9 mouse cellular contexts compared by ENCODE assay signal in the genomic region with DNA sequence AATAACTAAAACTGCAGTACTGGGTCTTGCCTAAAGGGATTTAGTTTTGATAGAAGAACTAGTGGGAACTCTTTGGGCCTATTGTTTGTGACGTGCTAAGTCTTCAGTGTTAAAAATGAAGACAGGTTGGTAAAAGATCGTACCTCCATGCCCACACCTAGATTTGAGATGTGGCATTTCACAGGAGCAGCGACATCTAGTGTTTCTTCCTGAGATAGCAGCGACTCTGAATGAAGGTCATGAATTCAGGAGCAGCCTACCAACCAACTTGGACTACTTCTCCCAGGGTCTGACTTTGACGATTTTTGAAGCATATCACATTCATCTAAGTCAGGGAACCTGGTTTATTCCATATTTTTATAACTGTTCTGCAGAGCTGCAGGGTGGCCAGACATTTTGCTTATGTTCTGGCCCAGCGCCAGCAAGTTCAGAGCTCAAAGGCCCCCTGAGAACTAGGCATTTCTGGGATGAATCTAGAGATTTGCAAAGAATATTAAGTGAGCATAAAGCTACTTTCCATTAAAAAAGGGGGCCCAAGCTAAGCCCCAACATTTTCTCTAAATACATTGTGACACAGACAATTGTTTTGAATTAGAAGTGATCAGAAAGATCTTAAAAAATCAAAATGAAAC.
A peak's percentile ranks its signal among the peaks of the same experiment; 100 is the strongest.
DNase-seq lines count a peak whose midpoint lies in the region; ATAC-seq and TF ChIP-seq lines count a peak whose summit lies in the region.
"Had no signal": no experiment of that assay in that cellular context is flagged by ENCODE, and none has a peak within 500 bp of the region (broad histone marks: within the 10 kb centered on the region; RNA-seq: fewer than 3 reads in every experiment).

No protein-coding gene starts in this region.

- peak overlapping the region; percentile 39; the same call in 1 of the 2 replicates for H3K27ac ChIP-seq in layer of hippocampus, adult 2 months
- no peak overlapping the region for H3K27ac ChIP-seq in cerebellum, adult 2 months (ENCODE audit: insufficient read depth, low read length)
- H3K27ac ChIP-seq in intestine, embryonic 14.5 days (ENCODE audit: low read depth), result no peak overlapping the region
- no peak overlapping the region for H3K27ac ChIP-seq in stomach, embryonic 14.5 days (ENCODE audit: low read length)
- H3K27ac ChIP-seq: macrophage had no signal

- WGBS in cerebellum, adult 2 months, result 17% methylated on average over 6 of the region's 6 CpGs
- 19% methylated on average over 6 of the region's 6 CpGs for WGBS in intestine, embryonic 14.5 days
- WGBS in stomach, embryonic 14.5 days, result 20% methylated on average over 6 of the region's 6 CpGs

- H3K4me1 ChIP-seq in G1E (ENCODE audit: insufficient read depth, low read depth, low read length), result no peaks in the 10 kb centered on the region
- no peaks in the 10 kb centered on the region for H3K4me1 ChIP-seq in cerebellum, adult 2 months (ENCODE audit: control insufficient read depth, insufficient read depth, low read length)
- H3K4me1 ChIP-seq in intestine, embryonic 14.5 days (replicated peaks; ENCODE audit: control insufficient read depth, insufficient read depth, low read length), result 0 out of 2 replicates have a peak, but pooled peaks cover 4% of the 10 kb centered on the region
- H3K4me1 ChIP-seq in stomach, embryonic 14.5 days (ENCODE audit: control insufficient read depth, insufficient read depth, low read length), result no peaks in the 10 kb centered on the region

- no peak overlapping the region for H3K4me3 ChIP-seq in layer of hippocampus, adult 2 months
- no peak overlapping the region for H3K4me3 ChIP-seq in G1E (ENCODE audit: low read depth, low read length)
- no peak overlapping the region for H3K4me3 ChIP-seq in cerebellum, adult 2 months (replicated peaks; ENCODE audit: insufficient read depth, low read depth, low read length)
- H3K4me3 ChIP-seq in intestine, embryonic 14.5 days (ENCODE audit: low read depth, low read length), result no peak overlapping the region
- no peak overlapping the region for H3K4me3 ChIP-seq in stomach, embryonic 14.5 days (ENCODE audit: low read depth, low read length)

- DNase-seq in layer of hippocampus, adult 2 months (ENCODE audit: low spot score in 2 of 2), result peak in 1 of 2 experiments; percentile 40
- DNase-seq in layer of hippocampus, adult 8-10 months (ENCODE audit: low spot score in 2 of 2), result no peak
- peak; percentile 2 for DNase-seq in G1E (ENCODE audit: low spot score)
- peak; percentile 21 to 22 for DNase-seq in cerebellum, adult 2 months
- DNase-seq in frontal cortex, postnatal 36 days (ENCODE audit: low spot score in 2 of 2), result peak; percentile 21 to 46
- peak; percentile 82 for DNase-seq in intestine, embryonic 14.5 days (ENCODE audit: low spot score)
- peak; percentile 42 for DNase-seq in lung, postnatal 10 days

- TF ChIP-seq POLR2A in cerebellum, adult 2 months (IDR thresholded peaks at IDR 0.05; ENCODE audit: borderline replicate concordance, insufficient read depth, low read length), result no peak

- ATAC-seq in G1E (ENCODE audit: extremely low read depth, insufficient number of reproducible peaks, low FRiP score, poor library complexity, severe bottlenecking), result no peak
- ATAC-seq in intestine, embryonic 14.5 days (replicated peaks; ENCODE audit: low FRiP score, low TSS enrichment, low read depth), result no peak
- ATAC-seq in stomach, embryonic 14.5 days (ENCODE audit: insufficient number of reproducible peaks, insufficient read depth, low FRiP score, low read depth), result 0 out of 2 replicates have a peak, but pooled peaks have one; percentile 18

- no peaks in the 10 kb centered on the region for H3K9me3 ChIP-seq in G1E (replicated peaks)
- H3K9me3 ChIP-seq in intestine, embryonic 14.5 days (ENCODE audit: control insufficient read depth, low read length), result no peaks in the 10 kb centered on the region
- no peaks in the 10 kb centered on the region for H3K9me3 ChIP-seq in stomach, embryonic 14.5 days (ENCODE audit: control insufficient read depth, low read depth, low read length)

- no peak overlapping the region for H3K9ac ChIP-seq in intestine, embryonic 14.5 days (ENCODE audit: low read length)
- no peak overlapping the region for H3K9ac ChIP-seq in stomach, embryonic 14.5 days (replicated peaks; ENCODE audit: low read depth, low read length)

- peak; percentile 86 for TF ChIP-seq CTCF in layer of hippocampus, adult 2 months (conservative IDR thresholded peaks at IDR 0.05)
- peak; percentile 64 for TF ChIP-seq CTCF in G1E (IDR thresholded peaks at IDR 0.05; ENCODE audit: low read depth, low read length)
- TF ChIP-seq CTCF in cerebellum, adult 2 months (IDR thresholded peaks at IDR 0.05; ENCODE audit: borderline replicate concordance, insufficient read depth, low read depth, low read length), result peak; percentile 55

- H3K36me3 ChIP-seq in G1E (replicated peaks), result no peaks in the 10 kb centered on the region
- no peaks in the 10 kb centered on the region for H3K36me3 ChIP-seq in intestine, embryonic 14.5 days (ENCODE audit: control insufficient read depth, insufficient read depth, low read length)
- no peaks in the 10 kb centered on the region for H3K36me3 ChIP-seq in stomach, embryonic 14.5 days (ENCODE audit: control insufficient read depth, insufficient read depth, low read length)

- H3K4me2 ChIP-seq in intestine, embryonic 14.5 days (ENCODE audit: low read length), result no peak overlapping the region
- H3K4me2 ChIP-seq in stomach, embryonic 14.5 days (replicated peaks; ENCODE audit: low read depth, low read length), result no peak overlapping the region

- no peaks in the 10 kb centered on the region for H3K27me3 ChIP-seq in G1E (ENCODE audit: insufficient read depth, low read length)
- H3K27me3 ChIP-seq in cerebellum, adult 2 months (ENCODE audit: control insufficient read depth, insufficient read depth, low read length), result no peaks in the 10 kb centered on the region
- no peaks in the 10 kb centered on the region for H3K27me3 ChIP-seq in intestine, embryonic 14.5 days (replicated peaks; ENCODE audit: control insufficient read depth, insufficient read depth, low read length)
- no peaks in the 10 kb centered on the region for H3K27me3 ChIP-seq in stomach, embryonic 14.5 days (ENCODE audit: control insufficient read depth, insufficient read depth, low read length)

Comparison
In these comparisons a context has a peak if more than half of its experiments do, and no peak if none do; other contexts are left out.
1. DNase-seq: peak in G1E (single experiment), cerebellum, adult 2 months (2 of 2), frontal cortex, postnatal 36 days (2 of 2), intestine, embryonic 14.5 days (single experiment) and lung, postnatal 10 days (single experiment); none in layer of hippocampus, adult 8-10 months (0 of 2).
2. Peak in every context shown above with its lines, with median percentiles within 50 percentile points of each other: CTCF ChIP-seq.